Mouse (Mus musculus) subcutaneous adipose tissue, adult 2 months (tissue): ENCODE measurements around the gene Tob2. TPM values are rescaled to one million over a fixed set of nuclear protein-coding genes. Genes with fewer than 3 reads are reported as not detected.

ENCODE experiments used
- polyA plus RNA-seq: library from polyadenylated mRNA; depleted of rRNA; stranded (reverse); fragments of >200 nt; gene quantifications from 2 replicates; pipeline ENCODE4 v1.2.3, GENCODE M21; 2012; ENCODE audit warnings: low replicate concordance; rRNA removed

Tob2 gene
- polyA plus RNA-seq: 39.8 and 42.4 TPM in 2 replicates

GRCm38 (mm10) chr15:81858517-81859329 lies at the start of gene Tob2:
Gene Tob2 (minus strand): TSS chr15:81858796.

GRCm38 (mm10) chr15:81872262-81873136 lies 13.9 kb upstream of the Tob2 start, which contains the start of gene Aco2:
Gene Aco2 (plus strand): TSS chr15:81872309.

DNA sequence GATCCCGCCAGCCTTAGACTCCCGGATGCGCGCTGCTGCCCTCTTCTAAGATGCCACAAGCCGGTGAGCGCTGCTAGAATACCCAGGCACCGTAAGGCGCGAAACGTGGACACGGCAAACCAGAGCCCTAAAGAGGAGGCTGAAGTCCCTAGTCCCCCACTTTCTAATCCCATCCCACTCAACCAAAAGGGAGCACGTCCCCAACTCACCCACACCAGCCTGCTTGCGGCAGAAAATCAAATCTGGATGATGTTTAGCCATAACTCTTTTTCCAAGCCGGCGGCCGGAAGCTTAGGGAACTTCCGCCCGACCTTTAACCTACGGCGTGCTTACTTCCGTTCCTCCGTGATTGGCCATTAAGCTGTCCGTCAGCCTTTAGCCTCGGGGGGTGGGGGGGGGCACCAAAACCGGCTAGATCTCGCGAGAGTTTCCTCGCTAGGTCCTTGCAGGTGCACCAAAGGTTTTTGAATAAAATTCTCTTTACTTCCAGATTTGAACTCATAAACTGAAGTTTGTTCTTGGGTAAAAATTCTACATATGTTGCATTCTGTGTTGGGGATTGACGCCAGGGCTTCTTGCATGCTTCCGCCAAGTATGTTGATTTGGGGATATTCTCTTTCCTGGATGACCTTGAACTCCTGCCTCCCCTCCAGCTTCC lies 13.1 kb upstream of the Tob2 start, which contains the start of gene Phf5a:
Phf5a (minus strand) TSS at position 308 of the 658 bp plus-strand sequence.

GRCm38 (mm10) chr15:81802001-81802890 lies 56.4 kb downstream of the Tob2 start, which contains the start of gene Tef:
Gene Tef (plus strand): TSS chr15:81802421.

Other genes starting within 250 kb of the Tob2 start
- gene L3mbtl2, start 194.9 kb downstream of the Tob2 start, polyA plus RNA-seq: 14.6 and 18.1 TPM in 2 replicates
- gene Chadl, start 161.5 kb downstream of the Tob2 start, polyA plus RNA-seq: 3.9 and 7.4 TPM in 2 replicates
- gene Zc3h7b, start 113.7 kb downstream of the Tob2 start, polyA plus RNA-seq: 33.7 and 62.4 TPM in 2 replicates
- gene Rangap1, start 113.3 kb downstream of the Tob2 start, polyA plus RNA-seq: 22.6 and 40.1 TPM in 2 replicates
- gene Tef, start 56.4 kb downstream of the Tob2 start, polyA plus RNA-seq: 62.7 and 76.8 TPM in 2 replicates
- 40.8 and 53.1 TPM in 2 replicates for gene Phf5a, start 13.1 kb upstream of the Tob2 start, polyA plus RNA-seq
- 461 and 738 TPM in 2 replicates for gene Aco2, start 13.5 kb upstream of the Tob2 start, polyA plus RNA-seq
- 20.3 and 22.0 TPM in 2 replicates for gene Polr3h, start 67.4 kb upstream of the Tob2 start, polyA plus RNA-seq
- 3.8 and 39.1 TPM in 2 replicates for gene Csdc2, start 78.0 kb upstream of the Tob2 start, polyA plus RNA-seq
- 109 and 124 TPM in 2 replicates for gene Pmm1, start 102.1 kb upstream of the Tob2 start, polyA plus RNA-seq
- not detected in 2 replicates for gene 1700029P11Rik, start 121.7 kb upstream of the Tob2 start, polyA plus RNA-seq
- gene Xrcc6, start 129.0 kb upstream of the Tob2 start, polyA plus RNA-seq: 23.3 and 33.3 TPM in 2 replicates
- gene Desi1, start 175.1 kb upstream of the Tob2 start, polyA plus RNA-seq: 28.1 and 41.7 TPM in 2 replicates
- 50.4 and 75.6 TPM in 2 replicates for gene Snu13, start 188.8 kb upstream of the Tob2 start, polyA plus RNA-seq
- not detected in 2 replicates for gene 4930407I10Rik, start 200.4 kb upstream of the Tob2 start, polyA plus RNA-seq
- 0.04 TPM in 1 of 2 replicates, not detected in the other for gene Mei1, start 211.2 kb upstream of the Tob2 start, polyA plus RNA-seq